23 mouse cellular contexts compared by ENCODE assay signal in genomic region chr2:91119551-91119950, GRCm38 (mm10). TPM values are rescaled to one million over a fixed set of nuclear protein-coding genes. Genes with fewer than 3 reads are reported as not detected.
DNase-seq lines count a peak whose midpoint lies in the region; ATAC-seq and TF ChIP-seq lines count a peak whose summit lies in the region.
"Had no signal": no experiment of that assay in that cellular context is flagged by ENCODE, and none has a peak within 500 bp of the region (broad histone marks: within the 10 kb centered on the region; RNA-seq: fewer than 3 reads in every experiment).

No protein-coding gene starts in this region.

- H3K9ac ChIP-seq in heart, embryonic 15.5 days = peak overlapping the region; percentile 82
- H3K9ac ChIP-seq: midbrain, embryonic 13.5 days had no signal

- peaks cover 57% of the 10 kb centered on the region for H3K36me3 ChIP-seq in heart, embryonic 10.5 days
- H3K36me3 ChIP-seq in heart, embryonic 15.5 days = peaks cover 18% of the 10 kb centered on the region
- H3K36me3 ChIP-seq in thymus, adult 2 months (ENCODE audit: control insufficient read depth, insufficient read depth, low read length) = no peaks in the 10 kb centered on the region
- H3K36me3 ChIP-seq: embryonic facial prominence, embryonic 10.5 days; hindbrain, embryonic 10.5 days; midbrain, embryonic 13.5 days had no signal

- ATAC-seq in heart, embryonic 15.5 days (replicated peaks; ENCODE audit: insufficient number of reproducible peaks, insufficient read depth, low FRiP score, low read depth) = no peak
- ATAC-seq: activated CD4-positive, CD25-positive, alpha-beta regulatory T cell, adult 4 months; lung, postnatal 0 days; midbrain, embryonic 13.5 days had no signal

- no peaks in the 10 kb centered on the region for H3K27me3 ChIP-seq in heart, embryonic 10.5 days (ENCODE audit: insufficient read depth, poor library complexity, severe bottlenecking)
- no peaks in the 10 kb centered on the region for H3K27me3 ChIP-seq in heart, embryonic 15.5 days
- H3K27me3 ChIP-seq in thymus, adult 2 months (ENCODE audit: control insufficient read depth, insufficient read depth, low read length) = no peaks in the 10 kb centered on the region

- H3K4me1 ChIP-seq in heart, embryonic 10.5 days = peaks cover 65% of the 10 kb centered on the region
- H3K4me1 ChIP-seq in heart, embryonic 15.5 days (replicated peaks) = peaks cover 49% of the 10 kb centered on the region
- H3K4me1 ChIP-seq in thymus, adult 2 months (replicated peaks; ENCODE audit: control insufficient read depth, insufficient read depth, low read length) = no peaks in the 10 kb centered on the region

- no peak for TF ChIP-seq CTCF in thymus, adult 2 months (IDR thresholded peaks at IDR 0.05; ENCODE audit: borderline replicate concordance, control insufficient read depth, extremely low read depth, insufficient read depth, low read length, poor library complexity)

- no peaks in the 10 kb centered on the region for H3K9me3 ChIP-seq in heart, embryonic 10.5 days
- no peaks in the 10 kb centered on the region for H3K9me3 ChIP-seq in heart, embryonic 15.5 days (replicated peaks)
- H3K9me3 ChIP-seq: embryonic facial prominence, embryonic 10.5 days; G1E; hindbrain, embryonic 10.5 days; midbrain, embryonic 13.5 days had no signal

- H3K4me2 ChIP-seq in heart, embryonic 15.5 days = peak overlapping the region; percentile 71
- H3K4me2 ChIP-seq: midbrain, embryonic 13.5 days had no signal

- peak overlapping the region; percentile 87 for H3K27ac ChIP-seq in heart, embryonic 10.5 days
- H3K27ac ChIP-seq in heart, embryonic 15.5 days = peak overlapping the region; percentile 93
- H3K27ac ChIP-seq in thymus, adult 2 months (ENCODE audit: control insufficient read depth, insufficient read depth, low read length) = no peak overlapping the region
- H3K27ac ChIP-seq: embryonic facial prominence, embryonic 10.5 days; hindbrain, embryonic 10.5 days; midbrain, embryonic 13.5 days had no signal

- WGBS in heart, embryonic 10.5 days = 58% methylated on average over 6 of the region's 6 CpGs
- 41% methylated on average over 6 of the region's 6 CpGs for WGBS in heart, embryonic 15.5 days
- 88% methylated on average over 6 of the region's 6 CpGs for WGBS in thymus, adult 2 months

- no peak for TF ChIP-seq POLR2A in thymus, adult 2 months (IDR thresholded peaks at IDR 0.05; ENCODE audit: control insufficient read depth, extremely low read depth, insufficient read depth, low read length, poor library complexity)

- DNase-seq in heart, embryonic 10.5 days (ENCODE audit: low spot score) = no peak
- DNase-seq in heart, adult 8-10 months (ENCODE audit: low spot score) = no peak
- peak; percentile 96 for DNase-seq in cerebellum, adult 11 months
- peak; percentile 97 for DNase-seq in cerebellum, postnatal 10 days
- no peak for DNase-seq in adrenal gland, postnatal 14 days
- no peak for DNase-seq in thymus, postnatal 0 days (ENCODE audit: low spot score)
- DNase-seq in thymus, adult 2 months = no peak
- DNase-seq: adrenal gland, postnatal 10 days; kidney, adult 8-10 months; layer of hippocampus, adult 9-11 months; thymus, adult 18-20 months had no signal

- peak overlapping the region; percentile 70 for H3K4me3 ChIP-seq in heart, embryonic 10.5 days
- H3K4me3 ChIP-seq in heart, embryonic 15.5 days = peak overlapping the region; percentile 67
- no peak overlapping the region for H3K4me3 ChIP-seq in thymus, adult 2 months (ENCODE audit: control insufficient read depth, insufficient read depth, low read length)
- H3K4me3 ChIP-seq: embryonic facial prominence, embryonic 10.5 days; hindbrain, embryonic 10.5 days; midbrain, embryonic 13.5 days; myocyte had no signal

RNA-seq across cellular contexts. Expression of gene Mybpc3, which starts 1.6 kb away (rescaled TPM):
- polyA plus RNA-seq in heart, embryonic 10.5 days (2016; fragmentation: Nextera tagmentation; extraction: Ambion mirVana) = 450 and 1,030 TPM in 2 replicates
- 1,000 to 10,000 TPM; 1,514 to 2,177 (median 1,722) TPM for total RNA-seq in heart, adult 8-10 months (2022)
- 909 and 937 TPM in 2 replicates for polyA plus RNA-seq in heart, embryonic 15.5 days (2015; fragmentation: Nextera tagmentation; extraction: Ambion mirVana)
- 0.15 TPM in 1 of 2 replicates, not detected in the other for total RNA-seq in adrenal gland, postnatal 14 days (2021)
- polyA plus RNA-seq in thymus, postnatal 0 days (2015; fragmentation: Nextera tagmentation; extraction: Ambion mirVana) = 0.18 and 0.36 TPM in 2 replicates
- polyA plus RNA-seq in thymus, adult 2 months (2012; rRNA removed) = 2.4 and 57.9 TPM in 2 replicates
- total RNA-seq: G1E; gastrocnemius, adult 18-20 months; megakaryocyte progenitor cell, adult 5-6 weeks had no signal
- polyA plus RNA-seq: activated CD4-positive, CD25-positive, alpha-beta regulatory T cell, adult 4 months; forebrain, embryonic 11.5 days; G1E; hindbrain, embryonic 10.5 days; midbrain, embryonic 13.5 days; neural tube, embryonic 14.5 days had no signal

RNA-seq across cellular contexts. Expression of gene Spi1, which starts 37.4 kb away (rescaled TPM):
- 0.99 and 4.1 TPM in 2 replicates for polyA plus RNA-seq in heart, embryonic 10.5 days (2016; fragmentation: Nextera tagmentation; extraction: Ambion mirVana)
- 1 to 10 TPM; 2.8 to 6.1 (median 3.2) TPM for total RNA-seq in heart, adult 8-10 months (2022)
- 3.9 and 8.6 TPM in 2 replicates for polyA plus RNA-seq in heart, embryonic 15.5 days (2015; fragmentation: Nextera tagmentation; extraction: Ambion mirVana)
- 2.9 and 5.4 TPM in 2 replicates for total RNA-seq in adrenal gland, postnatal 14 days (2021)
- 13.8 and 14.0 TPM in 2 replicates for polyA plus RNA-seq in thymus, postnatal 0 days (2015; fragmentation: Nextera tagmentation; extraction: Ambion mirVana)
- 53.6 and 55.7 TPM in 2 replicates for polyA plus RNA-seq in thymus, adult 2 months (2012; rRNA removed)
- polyA plus RNA-seq: activated CD4-positive, CD25-positive, alpha-beta regulatory T cell, adult 4 months had no signal

RNA-seq across cellular contexts. Expression of gene Slc39a13, which starts 49.3 kb away (rescaled TPM):
- polyA plus RNA-seq in heart, embryonic 10.5 days (2016; fragmentation: Nextera tagmentation; extraction: Ambion mirVana) = 32.6 and 37.5 TPM in 2 replicates
- 10 to 100 TPM; 19.0 to 26.0 (median 23.6) TPM for total RNA-seq in heart, adult 8-10 months (2022)
- 53.5 and 63.2 TPM in 2 replicates for polyA plus RNA-seq in heart, embryonic 15.5 days (2015; fragmentation: Nextera tagmentation; extraction: Ambion mirVana)
- 24.1 and 27.3 TPM in 2 replicates for total RNA-seq in adrenal gland, postnatal 14 days (2021)
- 15.1 and 16.4 TPM in 2 replicates for polyA plus RNA-seq in thymus, postnatal 0 days (2015; fragmentation: Nextera tagmentation; extraction: Ambion mirVana)
- 45.8 and 59.0 TPM in 2 replicates for polyA plus RNA-seq in thymus, adult 2 months (2012; rRNA removed)

Comparison
In these comparisons a context has a peak if more than half of its experiments do, and no peak if none do; other contexts are left out.
1. DNase-seq: peak in cerebellum, adult 11 months (single experiment) and cerebellum, postnatal 10 days (2 of 2); none in heart, embryonic 10.5 days (single experiment), heart, adult 8-10 months (single experiment), adrenal gland, postnatal 14 days (single experiment), thymus, postnatal 0 days (single experiment) and thymus, adult 2 months (single experiment).